Mouse (Mus musculus) CD8-positive naive resting alpha-beta T cell, adult 2 months (primary cell): Measurements from ENCODE around the gene Nr3c2.

Experiments used
- DNase-seq, 2 experiments: peaks; one replicate each; pipeline ENCODE4 v3.0.0; 2022; ENCODE audit warnings: low read depth in 2 of 2, low spot score in 2 of 2

Nr3c2 gene

DNA sequence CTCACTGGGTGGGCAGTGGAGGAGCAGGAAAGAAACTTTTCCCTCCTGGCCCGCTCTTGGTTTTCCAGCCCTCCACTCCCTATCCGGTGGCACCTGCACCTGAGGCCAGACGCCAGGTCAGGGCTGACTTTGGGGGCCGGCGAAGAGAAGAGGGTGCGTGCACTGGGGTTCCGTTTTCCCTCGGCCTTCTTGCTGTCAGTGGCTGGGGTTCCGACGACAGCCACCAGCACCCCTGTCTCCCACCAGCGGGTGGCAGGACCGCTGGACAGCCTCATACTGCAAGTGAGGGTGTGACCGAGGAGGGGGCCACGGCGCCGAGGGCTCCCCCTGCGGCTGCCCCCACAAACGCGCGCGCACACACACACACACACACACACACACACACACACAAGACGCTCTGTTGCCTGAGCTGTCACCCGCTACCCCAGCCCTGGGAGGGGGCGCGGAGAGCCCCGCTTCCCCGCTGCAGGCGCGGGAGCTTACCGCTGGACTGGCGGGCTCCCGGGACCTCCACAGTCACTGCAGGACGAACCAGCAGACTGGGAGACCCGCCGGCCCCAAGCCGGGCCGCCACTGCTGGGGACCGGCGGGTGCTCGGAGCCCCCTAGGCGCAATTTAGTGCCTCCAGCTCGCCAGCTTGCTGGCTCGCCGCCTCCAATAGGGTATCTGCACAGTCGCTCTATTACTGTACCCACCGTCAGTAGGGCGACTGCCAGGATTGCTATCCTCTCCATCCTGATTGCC is at the start of gene Nr3c2:
Gene Nr3c2 (plus strand): TSS at position 32 of the 744 bp plus-strand sequence.
- no peak for DNase-seq

DNA sequence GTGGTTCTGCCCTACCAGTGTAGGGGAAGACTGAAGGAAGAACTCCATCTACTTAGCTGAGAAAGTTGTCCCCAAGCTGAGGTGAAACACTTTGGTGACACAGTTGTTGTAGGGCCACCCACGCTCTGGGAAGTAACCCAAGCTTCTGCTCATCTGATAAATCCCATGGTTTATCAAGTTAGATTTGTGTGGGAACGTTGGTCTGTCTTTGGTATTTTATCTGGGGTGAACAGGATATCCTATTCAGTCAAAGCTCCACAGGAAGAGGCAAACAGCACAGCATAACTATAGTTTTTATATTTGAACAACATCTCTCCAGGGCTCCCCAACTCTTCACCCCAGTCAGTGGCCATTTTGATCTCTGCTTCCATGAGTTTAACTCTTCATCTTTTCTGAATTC is 40.7 kb upstream of the Nr3c2 start:
- DNase-seq, result no peak

DNA sequence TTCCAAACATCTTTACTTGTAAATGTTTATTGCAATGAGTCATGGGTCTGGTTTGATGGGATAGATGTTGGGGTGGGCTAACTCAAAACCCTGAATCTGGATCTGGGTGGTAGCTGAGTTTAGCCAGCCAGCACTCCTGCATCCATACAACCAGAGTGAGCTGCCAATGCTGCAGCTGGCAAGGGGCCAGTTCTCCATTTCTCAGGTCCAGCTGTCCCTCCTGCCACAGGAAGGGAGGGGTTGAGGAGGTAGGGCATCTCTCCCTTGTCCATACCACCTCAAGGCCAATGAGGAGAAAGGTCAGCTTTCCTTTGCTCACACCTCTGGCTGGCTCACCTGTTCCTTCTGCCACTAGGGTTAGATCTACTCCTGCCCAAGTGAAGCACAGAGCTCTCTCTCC is 39.5 kb upstream of the Nr3c2 start:
- no peak for DNase-seq

DNA sequence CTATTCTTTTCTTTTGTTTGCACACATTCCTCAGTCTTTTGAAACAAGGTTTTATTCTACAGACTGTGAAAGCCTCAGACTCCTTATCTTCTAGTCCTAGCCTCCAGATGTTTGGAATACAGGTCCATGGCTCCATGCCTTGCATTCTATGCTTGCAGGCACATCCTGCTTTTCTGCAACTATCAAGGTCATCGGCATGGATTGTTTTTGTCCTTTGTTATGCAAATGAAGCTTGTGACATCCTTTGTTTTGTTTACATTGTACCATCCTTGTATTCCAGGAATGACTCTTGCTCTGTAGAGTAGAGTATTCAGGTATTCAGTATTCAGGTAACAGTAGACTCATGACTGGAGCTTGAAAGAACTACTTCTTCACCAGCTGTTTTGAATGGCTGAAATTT is 36.2 kb upstream of the Nr3c2 start:
- DNase-seq, result no peak

DNA sequence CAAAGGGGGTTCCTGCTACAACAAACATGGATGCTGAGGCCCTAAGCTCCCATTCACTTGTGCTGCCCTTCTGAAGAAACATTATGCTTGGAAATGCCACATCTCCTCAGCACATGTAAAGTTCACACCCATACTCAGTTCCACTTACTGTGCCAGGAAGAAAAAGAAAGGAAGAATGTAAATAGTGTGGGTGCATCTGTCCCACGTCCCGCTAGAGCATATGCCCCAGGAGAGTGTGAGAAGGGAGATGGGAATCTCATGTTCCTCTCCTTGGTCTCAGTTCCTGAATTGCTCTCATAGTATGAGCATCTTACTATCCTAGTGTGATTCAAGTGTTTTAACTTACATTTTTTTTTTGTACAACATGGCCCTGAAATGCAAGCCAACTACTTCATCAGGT is 22.4 kb upstream of the Nr3c2 start:
- DNase-seq, result no peak

DNA sequence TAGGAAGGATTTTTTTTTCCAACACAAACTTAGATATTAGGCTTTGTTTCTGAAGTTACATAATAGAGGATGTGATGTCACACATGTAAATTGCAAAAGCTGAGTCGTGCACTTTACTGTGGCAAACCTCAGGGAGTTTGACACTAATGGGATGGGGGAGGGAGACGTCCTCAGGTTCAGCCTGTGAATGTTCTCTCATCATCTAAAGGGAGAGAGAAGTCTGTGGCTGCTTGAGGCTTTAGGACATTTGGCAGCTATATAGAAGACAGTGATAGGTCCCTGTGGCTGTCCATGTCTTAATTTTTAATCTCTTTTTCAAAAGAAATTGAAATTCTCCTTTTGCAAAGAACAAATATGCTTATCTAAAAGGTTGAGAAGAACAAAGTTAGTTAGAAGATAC is 2.2 kb upstream of the Nr3c2 start:
- DNase-seq, result no peak

DNA sequence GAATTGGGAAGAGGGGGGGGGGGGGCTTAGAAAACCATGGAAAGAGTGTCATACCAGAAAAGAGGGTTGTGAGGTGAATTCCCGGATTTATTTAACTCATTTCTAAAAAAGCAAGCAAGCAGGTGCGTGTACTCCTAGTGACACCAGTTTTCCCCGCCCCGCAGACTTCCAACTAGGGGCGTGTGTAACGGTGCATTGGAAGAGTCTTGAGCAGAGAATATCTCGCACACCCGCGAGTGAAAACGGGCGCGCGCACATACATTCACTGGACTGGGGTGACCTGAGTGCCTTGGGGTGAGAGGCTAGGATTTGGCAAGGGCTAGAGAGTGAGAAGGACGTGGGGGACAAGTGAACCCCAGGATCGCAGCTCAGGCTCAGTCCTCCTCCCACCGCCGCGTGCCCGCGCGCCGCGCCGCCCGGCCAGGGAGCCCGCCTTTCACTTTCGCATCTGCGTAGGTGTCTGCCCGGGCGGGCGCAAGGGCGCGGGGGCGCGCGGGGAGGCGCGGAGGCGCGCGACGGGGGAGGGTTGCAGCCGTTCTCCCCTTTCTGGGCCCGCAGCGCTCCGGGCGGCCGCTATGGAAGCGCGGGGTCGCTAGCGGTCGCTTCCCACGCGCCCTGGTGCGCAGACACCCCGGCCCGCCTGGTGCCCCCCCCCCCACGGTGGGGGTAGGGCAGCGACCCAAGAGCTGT is 376 bp upstream of the Nr3c2 start:
- no peak for DNase-seq

DNA sequence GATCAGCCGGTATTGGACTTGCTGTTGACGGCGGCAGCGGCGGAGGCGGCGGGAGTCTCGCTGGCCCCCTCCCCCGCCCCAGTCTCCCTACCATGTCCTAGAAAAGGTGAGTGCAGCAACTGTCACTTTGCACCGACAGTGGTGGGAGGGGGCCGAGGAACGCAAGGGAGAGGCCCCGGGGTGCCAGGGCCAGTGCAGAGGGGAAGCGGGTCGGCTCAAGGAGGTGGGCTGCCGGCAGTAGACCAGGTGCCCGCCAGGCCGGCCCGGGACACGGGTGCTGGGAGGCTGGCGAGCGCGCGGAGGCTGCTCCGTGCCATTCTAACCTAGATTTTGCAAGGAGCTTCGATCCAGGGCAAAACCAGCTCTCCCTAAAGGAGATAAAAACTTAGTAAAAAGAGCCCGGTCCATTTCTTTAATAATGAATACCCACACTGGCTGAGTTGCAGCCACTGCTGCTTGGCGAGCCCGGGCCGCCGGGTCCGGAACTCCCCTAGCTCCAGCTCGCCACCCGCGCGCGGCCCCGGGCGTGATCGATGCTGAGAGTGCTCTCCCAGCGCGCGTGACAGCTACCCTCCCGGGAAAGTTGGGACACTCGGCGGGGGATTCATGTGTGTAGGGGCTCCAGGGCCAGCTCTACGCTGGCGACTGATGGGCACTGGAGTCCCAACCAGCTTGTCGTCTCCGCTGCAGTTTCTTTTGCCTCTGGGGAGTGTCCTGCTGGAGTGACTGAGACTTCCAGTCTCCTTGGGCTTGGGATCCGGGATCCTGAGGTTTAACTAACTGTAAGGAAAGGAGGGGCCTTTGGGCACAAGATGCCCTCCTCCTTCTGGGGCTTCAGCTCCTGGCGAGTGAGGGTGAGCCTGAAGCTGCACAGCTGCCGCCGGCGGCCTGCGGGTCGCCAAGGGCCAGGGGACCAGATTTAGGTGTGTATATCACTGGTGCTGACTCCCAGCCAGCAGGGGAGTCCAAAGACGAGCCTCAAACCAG is 1.2 kb downstream of the Nr3c2 start:
- no peak for DNase-seq

DNA sequence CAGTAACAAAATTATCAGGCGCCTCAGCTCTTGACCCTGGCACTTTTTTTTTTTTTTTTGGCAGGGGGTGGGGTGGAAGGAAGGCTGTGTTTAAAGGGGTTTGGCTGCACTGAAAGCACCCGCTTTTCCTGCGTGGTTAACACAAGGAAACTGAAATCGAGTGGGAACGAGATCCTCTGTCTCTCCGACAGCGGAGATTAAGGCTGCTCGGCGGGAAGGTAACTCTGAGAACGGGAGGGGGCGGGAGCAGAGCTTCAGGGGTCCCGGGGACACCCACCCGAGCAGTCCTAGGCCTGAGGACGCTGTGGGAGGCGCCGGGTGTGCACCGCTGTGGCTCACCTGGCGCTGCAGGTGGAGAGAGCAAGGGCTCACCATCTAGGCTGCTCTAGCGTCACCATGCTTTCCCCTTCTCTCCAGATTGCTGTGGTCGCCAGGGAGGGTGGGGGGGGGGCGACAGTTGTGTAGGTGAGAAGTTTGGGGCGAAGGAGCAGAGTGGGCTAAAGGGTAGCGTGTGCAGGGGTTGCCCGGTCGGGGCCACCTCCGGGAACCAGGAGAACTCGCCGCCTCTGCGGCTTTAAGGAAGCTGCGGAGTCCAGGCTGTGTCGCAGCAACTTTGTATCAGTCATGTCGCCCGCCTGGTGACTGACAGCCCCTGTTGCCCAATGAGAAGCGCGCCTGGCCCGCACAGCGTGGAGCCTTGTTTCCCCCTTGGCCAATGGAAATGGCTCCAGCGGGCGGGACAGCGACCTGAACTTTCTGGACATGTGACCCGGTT is 2.4 kb downstream of the Nr3c2 start:
- no peak for DNase-seq

DNA sequence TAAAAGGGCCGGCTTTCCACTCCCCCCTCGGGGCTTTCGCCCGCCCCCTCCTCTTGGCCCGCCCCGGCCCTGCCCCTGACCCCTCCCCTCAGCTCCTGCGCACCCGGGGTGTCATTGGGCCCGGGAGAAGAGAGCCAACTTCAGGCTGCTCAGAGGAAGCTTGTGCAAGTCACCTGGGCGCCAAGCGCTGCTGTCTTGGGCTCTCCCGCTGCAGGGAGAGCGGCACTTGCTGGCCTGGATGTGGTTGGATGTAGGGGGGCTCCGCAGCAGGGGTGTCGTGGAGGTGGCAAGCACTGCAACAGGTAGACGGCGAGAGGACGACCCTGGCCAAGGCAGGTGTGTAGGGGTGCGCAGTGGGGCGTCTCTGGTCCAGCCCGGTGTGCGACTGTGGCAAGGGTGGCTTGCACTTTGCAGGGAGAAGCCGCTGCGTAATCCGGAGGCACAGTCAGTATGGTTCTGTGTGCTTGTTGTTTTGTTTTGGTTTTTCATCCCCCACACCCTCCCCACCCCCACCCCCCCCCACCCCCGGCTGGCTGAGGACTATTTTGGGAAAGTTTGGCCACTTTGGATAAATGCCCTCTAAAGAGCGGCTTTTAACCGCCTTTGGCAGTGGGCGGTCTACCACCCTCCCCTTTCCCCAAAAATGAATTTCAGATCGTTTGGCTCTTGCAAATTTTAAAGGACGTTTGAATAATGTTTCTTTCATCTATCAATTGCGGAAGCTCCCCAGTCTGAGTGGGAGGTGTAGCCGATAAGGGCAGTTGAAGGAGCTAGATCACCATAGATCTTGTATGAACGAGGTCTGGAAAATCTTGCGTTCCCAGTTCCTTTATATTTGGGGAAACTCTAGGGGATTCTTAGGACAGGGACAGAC is 3.2 kb downstream of the Nr3c2 start:
- no peak for DNase-seq

DNA sequence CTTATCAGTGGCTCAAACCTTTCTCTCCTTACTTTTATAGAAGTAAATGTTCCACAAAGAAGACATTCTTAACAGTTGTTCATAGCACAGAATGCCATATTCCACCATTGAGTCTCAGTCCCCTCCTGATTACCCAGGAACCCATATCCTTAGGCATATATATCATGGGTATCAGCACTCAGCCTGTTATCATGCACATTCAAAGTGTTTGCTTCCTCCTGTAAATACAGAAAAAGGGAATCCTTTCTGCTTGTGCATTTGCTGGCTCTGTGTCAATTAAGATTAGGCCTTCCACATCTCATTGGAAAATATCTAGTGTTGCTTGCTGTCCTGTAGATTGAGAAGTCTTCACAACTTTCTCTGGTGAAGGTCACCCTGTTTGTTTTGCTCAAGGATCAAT is 12.0 kb downstream of the Nr3c2 start:
- no peak for DNase-seq

DNA sequence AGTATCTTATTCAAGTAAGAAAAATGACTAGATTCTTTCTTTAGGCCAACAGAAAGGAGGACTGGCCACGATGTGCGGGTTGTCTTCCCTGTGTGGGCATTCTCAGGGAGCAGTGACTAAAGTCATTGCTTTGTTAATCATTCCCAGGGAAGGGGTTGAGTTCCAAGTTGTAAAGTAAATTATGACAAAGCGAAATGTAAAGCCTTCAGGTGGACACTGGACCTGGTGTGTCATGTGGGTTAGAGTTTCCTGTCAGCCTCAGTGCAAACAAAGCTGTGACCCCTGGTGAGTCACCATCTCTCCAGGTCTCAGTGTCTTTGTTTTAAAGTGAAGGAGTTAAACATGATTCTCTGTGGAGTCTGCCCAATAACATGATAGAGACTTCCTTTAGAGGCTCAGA is 13.4 kb downstream of the Nr3c2 start:
- no peak for DNase-seq

DNA sequence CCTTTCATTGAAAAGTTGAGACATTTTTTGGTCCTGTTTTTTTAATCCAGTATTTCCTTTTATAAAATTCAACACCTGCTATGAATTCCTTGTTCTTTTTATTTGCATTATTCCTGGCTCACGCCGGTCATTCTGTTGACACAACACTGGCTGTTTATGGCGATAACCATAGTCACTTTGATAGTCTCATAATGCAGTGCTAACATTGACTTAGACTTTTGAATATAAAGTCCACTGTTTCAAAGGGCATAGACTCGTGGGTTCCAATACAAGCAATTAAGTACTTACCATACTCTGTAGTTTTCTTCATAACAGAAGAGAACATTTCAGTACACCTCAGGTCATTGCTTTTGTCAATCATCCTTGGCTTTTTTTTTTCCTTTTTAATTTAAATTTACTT is 14.0 kb downstream of the Nr3c2 start:
- DNase-seq, result no peak

DNA sequence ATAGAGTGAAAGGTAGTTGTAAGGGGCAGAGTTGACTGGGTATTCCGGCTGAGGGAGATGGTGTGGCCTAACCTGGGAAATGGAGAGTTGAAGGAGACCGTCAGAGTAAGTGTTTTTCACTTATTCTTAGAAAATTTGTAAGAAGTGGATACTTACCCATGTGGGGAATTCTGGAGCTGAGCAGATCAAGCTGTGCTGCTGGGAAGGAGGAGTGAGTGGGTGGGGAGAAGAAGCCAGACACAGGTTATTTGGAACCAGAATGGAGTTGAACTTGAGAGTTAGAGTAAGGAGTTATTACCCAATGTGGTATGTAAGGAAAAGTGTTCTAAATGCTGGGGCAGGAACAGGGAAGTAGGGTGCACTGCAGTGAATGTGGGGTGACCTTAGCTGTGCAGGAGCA is 16.0 kb downstream of the Nr3c2 start:
- DNase-seq, result no peak

DNA sequence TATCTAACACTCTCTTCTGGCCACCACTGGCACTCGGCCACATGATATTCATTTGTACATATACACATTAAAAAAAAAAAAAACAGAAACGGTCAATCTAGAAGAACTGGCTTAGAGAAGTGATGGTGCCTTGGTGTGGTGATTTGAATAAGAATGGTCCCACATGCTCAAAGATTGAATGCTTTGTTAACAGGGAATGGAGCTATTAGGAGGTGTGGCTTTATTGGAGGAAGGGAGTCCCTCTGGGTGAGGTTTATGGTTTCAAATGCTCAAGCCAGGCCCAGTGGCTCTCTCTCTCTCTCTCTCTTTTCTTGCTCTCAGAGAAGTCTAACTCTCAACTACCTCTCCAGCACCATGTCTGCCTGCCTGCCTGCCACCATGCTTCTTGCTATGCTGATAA is 20.3 kb downstream of the Nr3c2 start:
- DNase-seq, result no peak

DNA sequence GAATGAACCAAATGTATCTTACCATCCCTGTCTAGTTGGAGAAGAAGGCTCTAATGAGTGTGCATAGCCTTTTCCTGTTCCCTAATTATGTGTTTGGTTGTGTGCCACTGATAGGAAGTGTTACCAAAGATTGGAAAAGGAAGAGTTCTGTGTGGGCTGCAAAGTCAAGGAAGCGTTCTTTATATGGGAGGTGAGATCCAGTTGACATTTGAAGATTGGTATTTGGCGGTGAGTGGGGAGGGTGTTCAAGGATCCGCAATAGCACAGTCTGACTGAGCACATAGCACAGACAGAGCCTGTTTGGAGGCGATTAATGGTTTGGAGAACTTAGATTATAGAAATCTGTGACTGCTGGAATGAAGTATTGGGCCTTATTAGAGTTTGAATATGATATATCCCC is 24.9 kb downstream of the Nr3c2 start:
- no peak for DNase-seq

DNA sequence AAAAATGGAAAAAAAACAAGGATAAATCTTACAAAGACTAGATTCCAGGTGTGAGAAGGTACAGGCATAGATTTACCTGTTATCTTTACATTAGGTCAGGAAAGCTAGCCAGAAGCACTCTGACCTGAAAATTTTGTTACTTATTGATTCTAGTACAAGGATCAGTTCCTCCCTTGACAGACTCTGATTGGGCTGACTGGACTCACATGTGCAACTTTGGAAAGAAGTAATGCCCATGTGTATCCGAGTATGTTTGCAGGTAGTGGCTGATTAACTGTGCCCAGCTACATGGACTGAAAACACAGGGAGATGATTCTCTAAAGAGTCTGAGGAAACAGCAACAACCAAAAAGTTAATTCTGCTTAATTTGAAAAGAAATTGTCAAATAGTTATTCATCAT is 29.1 kb downstream of the Nr3c2 start:
- DNase-seq, result no peak

DNA sequence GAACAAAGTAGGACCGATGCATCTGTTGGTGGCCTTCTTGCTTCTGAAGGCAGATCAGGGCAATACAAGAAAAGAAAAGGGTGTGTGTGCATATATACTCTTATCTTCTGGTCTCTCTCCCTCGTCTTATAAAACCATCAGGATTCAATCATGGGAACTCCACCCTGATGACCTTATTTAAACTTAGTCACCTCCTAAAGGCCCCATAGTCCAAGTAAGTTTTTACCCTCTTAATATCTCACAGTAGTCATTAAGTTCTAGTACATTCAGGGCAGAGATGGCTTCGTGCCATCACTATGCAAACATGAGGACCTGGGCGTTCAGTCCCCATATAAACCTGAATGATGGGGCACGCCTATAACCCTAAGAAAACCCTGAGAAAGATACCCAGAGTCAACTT is 29.6 kb downstream of the Nr3c2 start:
- no peak for DNase-seq

DNA sequence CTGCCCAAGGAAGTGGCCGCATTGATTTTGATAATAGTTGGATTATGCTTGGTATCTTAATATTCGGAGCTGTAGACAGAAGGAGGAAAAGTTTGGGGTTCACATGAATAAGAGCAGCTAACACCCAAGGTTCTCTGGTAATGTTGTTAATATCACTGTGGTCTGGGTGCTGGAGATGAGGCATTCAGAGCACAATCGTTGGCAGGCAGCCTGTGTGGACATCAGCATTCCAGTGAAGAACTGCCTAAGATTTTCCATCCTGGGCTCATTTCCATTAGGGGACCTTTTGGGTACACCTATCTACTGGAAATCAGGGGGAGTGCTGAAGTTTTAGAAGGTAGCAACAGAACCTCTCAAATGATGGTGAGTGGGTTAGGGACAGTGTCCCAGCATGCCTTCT is 65.8 kb downstream of the Nr3c2 start:
- DNase-seq, result no peak

DNA sequence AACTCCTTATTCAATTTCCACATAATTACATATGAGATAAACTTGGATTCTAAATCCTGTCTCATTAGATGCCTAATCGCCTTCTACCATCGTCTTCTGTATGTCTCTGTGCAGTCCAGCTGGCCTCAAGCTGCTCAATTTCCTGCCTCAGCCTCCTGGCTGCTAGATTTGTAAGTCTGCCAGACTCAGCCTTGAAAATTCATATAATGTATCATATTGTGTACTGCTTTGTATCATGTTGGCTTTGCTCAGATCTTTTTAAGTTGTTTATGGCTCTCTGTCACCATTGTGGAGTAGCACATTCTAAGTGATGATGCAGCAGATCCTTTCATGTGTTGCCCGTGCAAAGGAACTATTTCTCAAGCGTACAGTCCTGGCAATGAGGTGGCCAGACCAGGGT is 71.9 kb downstream of the Nr3c2 start:
- DNase-seq, result no peak
